Mouse (Mus musculus): ENCODE measurements around the gene Asb4.
"Not testable (repeated sequence)": the region's sequence is repeated elsewhere in the genome, so short reads cannot be mapped to it uniquely, and the experiment has no call there.

Gene Asb4

DNA sequence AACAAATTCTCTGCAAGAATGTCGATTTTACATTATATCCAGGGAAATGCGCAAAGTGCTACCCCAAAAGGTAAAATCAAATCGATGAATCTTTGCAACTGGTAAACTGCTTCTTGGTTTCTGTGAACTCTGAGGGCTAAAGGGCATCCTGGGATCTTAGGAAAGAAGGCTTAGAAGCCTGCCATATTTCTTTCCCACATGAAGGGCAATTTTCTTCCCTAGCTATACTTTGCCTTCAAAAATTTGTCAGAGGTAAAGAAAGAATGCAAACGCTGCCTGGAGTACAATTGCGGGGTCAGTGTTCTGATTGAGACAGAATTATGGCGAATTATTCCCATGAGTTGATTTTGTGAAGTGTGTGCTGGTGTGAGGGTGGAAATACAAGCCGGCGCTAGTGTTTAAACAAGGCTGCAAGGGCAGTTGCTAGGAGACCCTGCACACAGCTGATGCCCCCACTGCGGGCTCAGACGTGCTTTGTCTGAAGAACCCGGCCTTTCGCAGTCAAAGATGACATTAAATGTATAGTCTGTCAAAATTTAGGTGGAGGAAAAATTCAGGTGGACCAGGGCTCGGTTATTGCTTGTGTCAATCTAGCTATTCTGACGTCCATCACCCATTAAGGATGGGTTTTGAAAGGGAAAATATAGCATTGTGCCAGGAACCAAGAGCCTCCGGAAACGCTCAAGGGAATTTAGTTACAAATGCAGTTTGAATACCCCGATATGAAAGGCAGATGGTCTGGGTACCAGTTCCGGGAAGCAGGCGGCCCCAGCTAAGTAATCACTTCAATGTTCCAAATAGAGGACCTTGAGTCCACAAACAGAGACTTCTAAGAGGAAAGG lies at the start of gene Asb4:
Gene Asb4, plus strand, starts transcription at position 51 of the 842 bp plus-strand sequence.
- DNase-seq (ENCODE audit: low read depth, low spot score), result peak; percentile 43

DNA sequence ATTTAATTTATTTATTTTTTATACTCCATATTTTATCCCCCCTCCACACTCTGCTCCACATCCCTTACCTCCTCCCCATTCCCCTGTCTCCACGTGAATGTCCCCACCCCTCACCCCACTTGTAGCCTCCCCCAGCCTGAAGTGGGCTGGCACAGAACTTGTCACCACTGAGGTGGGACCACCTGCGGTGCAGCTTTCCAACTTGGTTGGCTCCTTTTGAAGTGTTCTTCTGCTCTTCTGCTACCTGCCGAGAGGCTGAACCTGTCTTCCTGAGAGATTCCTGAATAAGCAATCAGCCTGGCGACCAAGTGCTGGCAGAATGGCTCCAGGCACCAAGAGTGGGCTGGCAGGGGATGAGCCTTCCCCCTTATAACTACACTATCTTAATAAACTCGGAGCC lies 49.2 kb upstream of the Asb4 start:
- no peak for DNase-seq (ENCODE audit: low read depth, low spot score)

DNA sequence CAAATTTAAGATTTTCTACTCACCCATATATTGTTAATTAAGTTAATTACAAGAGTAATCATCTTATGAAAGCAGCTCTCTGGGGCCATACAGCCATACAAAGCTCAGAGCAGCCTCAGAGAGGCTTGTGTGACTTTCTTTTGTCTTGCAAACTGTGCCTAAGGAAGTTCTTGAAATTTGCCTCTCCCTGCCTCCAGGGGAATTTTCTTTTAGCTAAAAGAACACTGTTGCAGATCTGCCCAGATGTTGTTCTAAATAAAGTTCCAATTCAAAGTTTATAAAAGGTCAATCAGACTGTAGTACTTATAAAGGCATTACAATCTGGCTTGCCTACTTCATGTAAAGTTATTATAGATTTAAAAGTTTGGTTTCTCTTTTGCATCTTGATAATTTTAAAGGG lies 47.2 kb upstream of the Asb4 start:
- DNase-seq (ENCODE audit: low read depth, low spot score), result not testable (repeated sequence)

DNA sequence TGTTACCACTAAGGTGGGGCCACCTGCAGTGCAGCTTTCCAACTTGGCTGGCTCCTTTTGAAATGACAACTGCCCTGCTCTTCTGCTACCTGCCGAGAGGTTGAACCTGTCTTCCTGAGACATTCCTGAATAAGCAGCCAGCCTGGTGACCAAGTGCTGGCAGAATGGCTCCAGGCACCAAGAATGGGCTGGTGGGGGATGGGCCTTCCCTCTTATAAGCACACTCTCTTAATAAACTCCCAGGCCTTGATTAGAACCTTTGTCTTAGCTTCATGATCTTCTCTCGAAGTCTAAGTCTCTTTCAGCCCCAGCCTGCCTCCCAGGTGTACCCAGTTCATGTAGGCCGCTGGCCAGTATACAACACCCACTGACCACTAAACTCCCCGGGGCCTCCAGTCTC lies 44.4 kb upstream of the Asb4 start:
- DNase-seq (ENCODE audit: low read depth, low spot score), result not testable (repeated sequence)

DNA sequence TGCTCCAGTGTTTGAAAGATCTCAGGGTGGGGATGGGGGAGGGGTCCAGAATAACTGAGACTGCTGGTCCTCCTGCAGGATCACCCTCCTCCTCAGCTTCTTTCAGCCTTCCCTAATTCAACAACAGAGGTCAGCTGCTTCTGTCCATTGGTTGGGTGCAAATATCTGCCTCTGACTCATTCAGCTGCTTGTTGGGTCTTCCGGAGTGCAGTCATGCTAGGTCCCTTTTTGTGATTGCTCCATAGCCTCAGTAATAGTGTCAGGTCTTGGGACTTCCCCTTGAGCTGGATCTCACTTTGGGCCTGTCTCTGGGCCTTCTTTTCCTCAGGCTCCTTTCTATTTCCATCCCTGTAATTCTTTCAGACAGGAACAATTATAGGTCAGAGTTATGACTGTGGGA lies 43.9 kb upstream of the Asb4 start:
- DNase-seq (ENCODE audit: low read depth, low spot score), result not testable (repeated sequence)

DNA sequence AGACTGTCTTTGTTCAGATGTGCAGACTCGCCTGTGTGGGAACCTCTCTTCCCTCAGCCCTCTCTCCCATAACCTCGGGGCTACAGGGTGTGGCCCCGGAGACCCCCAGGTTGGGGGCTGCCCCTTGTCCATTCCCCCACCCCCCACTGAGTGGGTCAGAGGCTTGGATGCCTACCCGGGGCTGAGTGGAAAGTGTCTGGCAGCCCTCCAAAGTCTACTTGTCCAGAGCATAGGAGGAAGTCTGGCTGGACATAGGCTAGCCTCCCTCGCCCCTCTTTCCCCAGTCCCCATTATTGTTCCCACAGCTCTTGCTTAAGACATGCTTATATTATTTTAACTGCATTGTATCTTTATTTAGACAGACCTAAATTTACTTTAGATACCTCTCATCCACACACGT lies 38.9 kb upstream of the Asb4 start:
- DNase-seq (ENCODE audit: low read depth, low spot score), result no peak

DNA sequence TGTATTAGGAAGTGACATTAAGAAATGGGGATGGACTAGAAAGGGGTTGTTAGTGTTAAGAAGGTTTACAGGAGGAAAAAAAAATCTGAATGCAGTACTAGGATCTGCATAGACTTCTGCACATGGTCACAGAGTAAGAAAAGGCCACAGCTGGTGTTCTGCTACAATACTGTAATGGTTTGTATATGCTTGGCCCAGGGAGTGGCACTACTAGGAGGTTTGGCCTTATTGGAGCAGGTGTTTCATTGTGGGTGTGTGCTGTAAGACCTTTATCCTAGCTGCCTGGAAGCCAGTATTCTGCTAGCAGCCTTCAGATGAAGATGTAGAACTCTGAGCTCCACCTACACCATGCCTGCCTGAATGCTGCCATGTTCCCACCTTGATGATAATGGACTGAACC lies 25.3 kb upstream of the Asb4 start:
- DNase-seq (ENCODE audit: low read depth, low spot score), result no peak

DNA sequence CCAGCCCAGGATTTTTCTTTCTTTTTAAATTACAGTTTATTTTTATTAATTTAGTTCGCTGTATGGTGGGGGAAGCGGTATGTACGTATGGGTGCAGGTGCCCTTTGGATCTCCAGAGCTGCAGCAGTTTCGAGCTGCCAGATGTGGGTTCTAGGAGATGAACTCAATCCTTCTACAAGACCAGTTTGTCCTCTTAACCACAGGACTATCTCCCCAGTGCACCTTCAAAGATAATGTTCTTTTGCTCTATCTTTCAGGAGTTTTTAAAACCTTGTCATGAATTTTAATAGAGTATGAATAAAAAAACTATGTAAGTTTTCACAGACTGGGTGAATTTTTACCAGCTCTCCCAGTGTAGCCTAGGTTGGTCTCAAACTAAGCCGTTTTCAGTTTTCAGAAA lies 22.8 kb upstream of the Asb4 start:
- no peak for DNase-seq (ENCODE audit: low read depth, low spot score)

DNA sequence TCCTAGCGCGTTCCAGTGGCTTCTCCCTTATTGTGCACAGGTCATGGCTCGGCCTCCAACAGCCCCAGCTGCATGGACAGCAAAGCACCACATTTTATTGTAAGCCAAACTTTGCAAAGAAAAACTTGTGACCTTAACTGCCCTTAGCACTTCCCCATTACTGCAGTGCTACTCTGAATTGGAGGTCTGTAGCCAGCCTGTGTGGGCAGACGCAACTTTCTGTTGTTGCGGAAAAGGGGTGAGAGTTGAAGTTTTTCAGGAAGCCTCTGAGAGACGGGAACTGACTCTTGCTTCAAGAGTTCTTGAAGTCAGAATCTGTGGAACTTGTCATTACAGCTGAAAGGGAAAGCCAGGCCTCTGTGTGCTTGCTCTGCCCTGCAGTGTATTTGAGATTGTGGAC lies 21.2 kb upstream of the Asb4 start:
- no peak for DNase-seq (ENCODE audit: low read depth, low spot score)

DNA sequence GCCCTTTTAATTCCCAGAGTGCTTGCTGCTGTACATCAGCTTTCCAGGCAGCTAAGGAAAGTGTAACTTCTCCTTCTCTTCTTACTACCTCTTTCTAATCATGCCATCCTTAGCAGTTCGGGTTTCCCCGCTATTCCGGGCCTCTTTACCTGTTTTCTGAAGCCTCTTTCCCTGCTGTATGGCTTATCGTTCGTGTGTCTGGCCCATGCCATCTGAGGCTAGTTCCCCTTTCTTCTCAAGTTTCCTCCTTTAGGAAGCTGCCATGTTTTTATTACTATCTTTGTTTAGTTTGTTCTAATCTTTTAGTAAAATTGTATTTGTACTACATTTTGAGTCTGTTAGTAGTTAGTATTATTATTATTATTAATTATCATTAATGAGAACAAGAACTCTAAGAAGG lies 17.3 kb upstream of the Asb4 start:
- DNase-seq (ENCODE audit: low read depth, low spot score), result no peak

DNA sequence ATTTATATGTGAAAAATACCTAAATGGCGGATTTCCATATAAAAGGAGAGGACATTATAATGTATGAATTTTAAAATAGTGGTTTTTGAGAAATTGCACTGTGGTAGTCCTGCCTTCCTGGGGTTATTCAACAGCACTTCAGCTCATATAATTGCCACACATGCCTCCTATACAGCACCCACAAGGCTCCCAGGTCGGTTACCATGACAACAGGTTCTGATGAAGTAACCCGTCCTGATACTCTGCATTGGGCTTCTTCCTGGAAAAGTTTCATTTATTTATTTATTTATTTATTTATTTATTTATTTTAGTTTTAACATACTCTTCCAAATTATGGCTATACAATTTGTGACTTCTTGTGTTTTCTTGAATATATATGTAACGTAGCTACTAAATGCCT lies 6.3 kb upstream of the Asb4 start:
- DNase-seq (ENCODE audit: low read depth, low spot score), result no peak

DNA sequence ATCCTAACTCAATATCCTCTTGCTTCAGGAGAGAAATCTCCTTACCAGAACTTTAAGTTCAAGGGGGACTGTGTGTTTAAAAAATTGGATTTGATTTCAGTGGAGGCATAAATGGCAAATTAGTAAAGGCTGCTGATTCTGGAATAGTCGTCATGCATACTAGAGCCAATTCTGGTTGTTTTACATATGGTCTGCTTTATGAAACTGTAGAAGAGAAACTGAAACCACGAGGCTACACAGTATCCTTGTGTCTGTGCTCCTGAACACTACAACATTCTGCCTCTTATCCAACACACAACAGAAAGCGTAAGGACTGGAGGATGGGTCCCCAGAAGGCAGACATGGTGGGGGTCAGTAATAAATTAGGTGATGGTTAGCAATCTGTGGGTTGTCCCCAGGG lies 4.1 kb upstream of the Asb4 start:
- DNase-seq (ENCODE audit: low read depth, low spot score), result no peak

DNA sequence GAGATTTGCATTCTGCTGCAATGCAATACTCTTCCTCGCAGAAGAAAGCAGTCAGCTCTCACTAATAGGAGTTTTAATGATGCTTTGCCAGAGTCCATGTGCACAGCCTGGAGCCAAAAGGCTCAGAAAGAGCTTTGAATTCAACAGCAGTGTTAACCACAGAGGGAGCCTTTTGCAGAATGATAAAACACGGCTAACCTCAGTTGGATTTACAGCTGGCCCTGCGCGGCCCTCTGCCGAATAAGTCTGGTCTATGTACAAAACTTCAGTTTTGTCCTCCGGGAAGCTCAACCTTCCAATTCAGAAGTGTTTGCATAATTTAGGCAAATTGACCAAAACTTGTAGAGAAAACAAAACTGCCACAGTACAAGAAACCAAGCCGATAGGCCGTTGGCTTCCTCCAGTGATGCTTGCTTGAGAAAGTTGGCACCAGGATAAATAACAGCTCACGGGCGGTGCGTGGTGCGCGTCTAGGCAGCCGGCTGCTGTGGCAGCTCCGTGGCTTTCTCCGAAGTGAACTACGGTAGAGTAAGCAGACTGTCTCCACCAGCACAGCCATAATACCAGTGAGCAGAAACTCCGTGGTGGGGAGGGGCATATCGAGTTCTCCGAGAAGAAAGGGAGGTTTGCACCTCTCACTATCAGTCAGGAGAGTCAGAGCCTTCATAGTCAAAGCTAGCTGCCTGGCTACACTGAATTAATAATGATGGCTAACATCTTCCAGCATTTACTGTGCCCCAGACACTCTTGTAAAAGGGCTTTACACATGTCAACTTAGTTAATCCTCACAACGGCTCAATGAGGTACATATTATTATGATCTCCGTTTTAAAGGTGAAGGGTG lies 3.2 kb upstream of the Asb4 start:
- no peak for DNase-seq (ENCODE audit: low read depth, low spot score)

DNA sequence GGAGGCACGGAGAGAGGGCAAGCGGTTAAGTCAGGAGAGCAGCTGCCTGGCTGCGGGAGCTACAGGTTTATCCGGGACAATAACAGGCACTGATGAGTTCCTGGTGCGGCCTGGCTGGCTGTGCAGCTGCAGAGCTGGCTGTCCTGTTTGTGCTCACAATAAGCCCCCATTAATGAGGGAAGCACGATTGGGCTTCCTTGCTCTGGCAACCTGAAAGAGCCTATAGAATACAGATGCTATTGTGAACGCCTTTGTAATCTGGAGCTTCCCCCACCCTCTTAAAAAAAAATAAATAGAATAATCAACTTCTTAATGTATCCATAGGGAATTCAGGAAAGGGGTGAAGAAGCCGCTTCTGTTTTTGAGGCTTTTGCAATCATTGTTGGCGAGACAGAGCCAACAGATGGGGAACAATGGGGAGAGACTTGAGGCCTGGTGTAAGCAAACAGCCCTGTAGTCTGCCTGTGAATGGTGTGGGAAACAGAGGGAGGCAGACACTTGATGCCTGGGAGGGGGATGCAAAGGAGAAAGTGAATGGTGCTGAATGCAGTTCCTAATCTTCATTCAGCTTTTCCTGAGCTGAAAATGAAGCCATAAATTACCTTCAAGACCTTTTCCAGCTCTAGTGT lies 2.4 kb upstream of the Asb4 start:
- DNase-seq (ENCODE audit: low read depth, low spot score), result no peak

DNA sequence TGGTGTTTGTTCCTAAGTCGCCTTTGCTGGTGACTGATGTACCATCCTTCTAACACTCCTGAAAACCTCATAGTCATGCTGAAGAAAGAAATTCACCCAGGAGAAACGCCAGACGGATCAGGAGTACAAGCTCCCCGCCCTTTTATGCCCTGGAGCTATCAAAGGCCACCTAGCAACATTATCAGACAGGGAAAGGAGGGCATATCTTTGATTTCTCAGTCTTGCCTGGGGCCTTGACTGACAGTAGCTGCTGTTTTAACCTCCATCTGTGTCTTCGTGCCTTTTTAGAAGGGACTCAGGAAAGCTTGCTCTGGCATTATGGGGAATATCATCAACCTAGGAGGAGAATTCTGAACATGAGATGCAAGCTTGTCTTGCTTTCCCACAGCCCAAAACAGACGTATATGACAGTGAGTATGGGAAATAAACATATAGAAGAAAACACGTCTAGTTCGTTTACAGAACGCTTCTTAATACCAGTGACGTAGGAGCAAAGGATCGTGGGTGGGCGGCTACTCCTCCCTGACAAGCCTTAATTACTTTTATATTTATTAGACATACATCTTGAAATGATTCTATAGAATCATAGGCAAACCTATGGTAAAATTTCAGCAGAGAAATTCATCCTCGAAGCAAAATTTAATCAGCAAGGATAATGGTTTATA lies 1.1 kb upstream of the Asb4 start:
- DNase-seq (ENCODE audit: low read depth, low spot score), result no peak

DNA sequence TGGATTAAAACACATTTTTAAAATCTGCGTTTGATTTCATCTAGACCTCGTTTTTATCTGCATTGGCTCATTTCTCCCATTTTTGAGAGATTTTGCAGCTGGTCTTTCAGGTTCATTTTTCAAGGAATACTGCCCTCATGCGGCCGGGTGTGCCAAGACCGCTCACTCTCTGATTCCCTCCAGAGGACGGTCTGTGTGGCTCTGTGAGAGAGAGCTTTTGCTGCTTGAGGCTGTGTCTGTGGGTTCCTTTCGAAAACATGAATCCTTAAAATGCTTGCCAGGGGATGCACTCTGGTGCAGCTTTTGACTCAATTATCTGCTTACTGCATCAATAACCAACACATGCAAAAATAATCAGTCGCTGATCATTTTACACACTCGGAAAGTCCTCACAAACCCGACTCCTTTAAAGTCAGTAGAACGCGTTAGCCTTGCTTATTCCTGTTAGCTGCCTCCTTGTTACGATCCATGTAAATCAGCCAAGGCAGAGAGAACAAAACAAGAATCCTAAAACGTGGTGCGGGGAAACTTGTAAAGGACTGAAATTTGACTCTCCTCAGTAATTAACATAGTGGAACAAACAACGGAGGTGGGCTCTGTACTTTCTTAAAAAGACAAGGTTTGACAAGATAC lies 487 bp upstream of the Asb4 start:
- DNase-seq (ENCODE audit: low read depth, low spot score), result peak; percentile 51

DNA sequence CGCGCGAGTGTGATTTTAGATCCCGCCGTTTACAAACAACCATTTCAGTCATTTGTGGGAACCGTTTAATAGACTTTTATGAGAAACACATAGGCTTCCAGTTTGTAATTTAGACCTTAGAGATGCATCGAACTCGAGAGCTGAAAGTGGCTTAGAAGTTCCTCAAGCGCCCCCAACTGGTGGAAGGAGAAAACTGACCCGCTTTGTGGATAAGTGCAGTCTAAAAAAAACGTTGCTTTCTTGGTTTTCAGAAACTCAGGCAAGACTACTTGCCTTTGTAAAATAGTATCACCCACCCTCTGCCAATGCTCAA lies 948 bp downstream of the Asb4 start:
- DNase-seq (ENCODE audit: low read depth, low spot score), result peak; percentile 74

DNA sequence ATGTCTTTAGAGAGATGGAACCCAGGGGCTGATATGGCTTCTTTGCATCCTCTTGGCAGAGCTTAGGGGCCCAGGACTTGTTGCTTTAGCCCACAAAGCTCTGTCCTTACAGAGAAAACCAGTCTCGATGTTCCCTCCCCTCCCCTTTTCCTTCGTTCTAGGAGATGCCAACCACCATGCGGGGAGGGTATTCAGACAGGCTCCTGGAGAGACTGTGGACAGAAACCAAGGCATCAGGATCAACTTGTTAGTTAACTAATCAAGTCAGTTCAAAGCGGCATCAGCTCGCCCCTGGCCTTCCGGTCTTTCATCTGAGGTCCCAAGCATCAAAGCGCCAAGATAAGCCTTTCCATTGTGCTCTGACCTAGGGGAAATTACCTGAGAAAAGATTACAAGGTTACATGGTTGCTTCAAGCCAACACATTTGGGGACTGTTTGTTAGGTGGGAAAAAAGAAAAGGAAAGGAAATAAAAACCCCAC lies 2.0 kb downstream of the Asb4 start:
- DNase-seq (ENCODE audit: low read depth, low spot score), result no peak

DNA sequence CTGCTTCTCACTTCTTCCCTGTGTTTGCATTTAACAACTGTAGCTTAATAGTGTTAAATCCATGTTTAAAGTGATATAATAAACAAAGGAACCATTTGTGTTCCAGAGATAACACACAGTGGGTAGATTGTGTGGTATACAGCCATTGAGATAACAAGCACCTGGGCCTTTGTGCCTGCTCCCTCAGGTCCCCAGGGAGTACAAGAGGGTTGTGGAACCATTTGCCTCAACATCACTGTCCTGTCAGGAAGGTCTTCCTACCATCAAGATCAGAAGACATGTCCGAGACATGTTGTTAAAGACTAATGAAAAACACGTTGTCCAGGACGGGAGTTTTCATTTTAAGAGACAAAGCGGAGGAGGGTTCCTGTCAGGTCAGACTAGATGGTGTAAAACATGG lies 3.3 kb downstream of the Asb4 start:
- DNase-seq (ENCODE audit: low read depth, low spot score), result no peak

DNA sequence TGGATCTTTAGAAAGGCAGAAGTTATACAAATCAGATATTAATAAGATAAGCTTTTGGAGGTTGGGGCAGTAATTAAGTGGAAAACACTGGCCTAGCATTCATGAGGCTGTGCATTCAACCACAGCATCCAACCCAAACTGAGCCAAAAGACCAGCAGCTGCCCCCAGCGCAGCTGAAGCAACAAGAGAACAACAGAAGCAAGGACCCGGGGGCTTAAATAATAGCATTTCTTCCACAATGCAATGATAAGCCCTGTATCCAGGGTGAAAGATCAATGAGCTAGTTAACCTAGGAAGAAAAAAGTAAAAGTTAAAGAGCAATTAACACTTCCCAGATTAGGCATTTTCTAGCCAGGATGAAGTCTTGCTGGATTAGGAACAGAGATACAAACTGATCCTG lies 4.2 kb downstream of the Asb4 start:
- no peak for DNase-seq (ENCODE audit: low read depth, low spot score)

DNA sequence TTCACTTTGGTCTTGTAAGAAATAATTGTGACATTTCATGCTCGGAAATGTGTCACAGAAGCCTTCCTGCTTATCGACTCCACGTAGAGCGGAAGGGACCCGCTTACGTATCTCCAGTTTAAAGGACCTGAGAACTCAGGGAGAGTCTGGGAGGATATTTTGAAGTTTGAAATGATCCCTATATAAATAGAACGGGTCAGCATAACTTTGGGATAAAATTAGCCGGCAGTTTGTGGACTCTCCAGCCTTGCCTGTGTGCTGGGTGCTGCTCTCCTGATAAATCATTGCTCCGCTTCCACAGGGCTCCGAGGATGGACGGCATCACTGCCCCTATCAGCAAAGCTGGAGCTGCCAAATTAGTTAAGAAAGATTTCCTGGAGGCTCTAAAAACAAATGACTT lies 7.1 kb downstream of the Asb4 start:
- DNase-seq (ENCODE audit: low read depth, low spot score), result no peak

DNA sequence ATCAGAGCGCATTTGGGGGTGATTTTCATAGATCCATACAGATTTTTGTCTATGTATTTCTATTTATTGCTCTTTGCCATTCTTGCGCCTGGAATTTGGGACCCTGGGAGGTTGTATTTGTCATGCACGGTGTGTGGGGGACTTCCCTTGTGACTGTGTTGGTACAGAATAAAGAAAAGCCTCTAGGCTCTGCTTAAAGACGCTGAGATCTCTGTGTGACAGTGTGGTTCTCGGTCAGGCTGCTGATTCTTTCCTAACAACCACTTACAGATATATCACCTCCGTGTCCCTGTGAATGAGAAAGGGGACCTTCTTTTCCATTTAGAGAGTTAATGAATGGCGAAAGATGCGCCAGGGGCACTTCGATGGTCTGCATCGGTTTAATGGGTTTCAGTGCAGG lies 7.8 kb downstream of the Asb4 start:
- DNase-seq (ENCODE audit: low read depth, low spot score), result no peak
